ENCODE assay signal across 24 mouse cellular contexts in genomic region chr10:111119756-111120155, GRCm38 (mm10). TPM values are rescaled to one million over a fixed set of nuclear protein-coding genes. Genes with fewer than 3 reads are reported as not detected.
DNase-seq lines count a peak whose midpoint lies in the region; ATAC-seq lines count a peak whose summit lies in the region.
"Had no signal": no experiment of that assay in that cellular context is flagged by ENCODE, and none has a peak within 500 bp of the region (broad histone marks: within the 10 kb centered on the region; RNA-seq: fewer than 3 reads in every experiment).

No protein-coding gene starts in this region.

- DNase-seq in kidney, adult 18-20 months, result peak; percentile 61
- DNase-seq in lung, postnatal 4 days, result no peak
- peak; percentile 58 for DNase-seq in kidney, postnatal 14 days
- DNase-seq in heart, embryonic 10.5 days (ENCODE audit: low spot score), result no peak
- no peak for DNase-seq in right cerebral cortex, adult 18-20 months
- DNase-seq: adrenal gland, postnatal 36 days; cerebellum, adult 9-10 months; gastrocnemius, postnatal 25 days; heart, adult 2 months; heart, postnatal 4 days; left cerebral cortex, postnatal 4 days; thymus, postnatal 36 days had no signal

- no peak overlapping the region for H3K9ac ChIP-seq in kidney, embryonic 15.5 days
- no peak overlapping the region for H3K9ac ChIP-seq in lung, embryonic 15.5 days
- H3K9ac ChIP-seq: forebrain, embryonic 12.5 days; heart, embryonic 15.5 days; hindbrain, embryonic 15.5 days; intestine, embryonic 15.5 days; liver, embryonic 15.5 days; midbrain, embryonic 13.5 days; neural tube, embryonic 12.5 days had no signal

- H3K27ac ChIP-seq in kidney, embryonic 15.5 days, result no peak overlapping the region
- 0 out of 2 replicates have a peak overlapping the region, but pooled peaks have one; percentile 24 for H3K27ac ChIP-seq in lung, embryonic 15.5 days
- H3K27ac ChIP-seq in heart, embryonic 10.5 days, result no peak overlapping the region
- H3K27ac ChIP-seq: embryonic facial prominence, embryonic 10.5 days; forebrain, embryonic 12.5 days; heart, adult 2 months; heart, embryonic 15.5 days; hindbrain, embryonic 15.5 days; intestine, embryonic 15.5 days; left cerebral cortex, adult 2 months; liver, embryonic 15.5 days; midbrain, embryonic 13.5 days; neural tube, embryonic 12.5 days had no signal

- H3K36me3 ChIP-seq in kidney, embryonic 15.5 days, result no peaks in the 10 kb centered on the region
- H3K36me3 ChIP-seq in lung, embryonic 15.5 days, result no peaks in the 10 kb centered on the region
- no peaks in the 10 kb centered on the region for H3K36me3 ChIP-seq in heart, embryonic 10.5 days
- H3K36me3 ChIP-seq: embryonic facial prominence, embryonic 10.5 days; forebrain, embryonic 12.5 days; G1E; heart, embryonic 15.5 days; hindbrain, embryonic 15.5 days; intestine, embryonic 15.5 days; liver, embryonic 15.5 days; midbrain, embryonic 13.5 days; neural tube, embryonic 12.5 days had no signal

- H3K27me3 ChIP-seq in kidney, embryonic 15.5 days, result no peaks in the 10 kb centered on the region
- H3K27me3 ChIP-seq in lung, embryonic 15.5 days, result no peaks in the 10 kb centered on the region
- no peaks in the 10 kb centered on the region for H3K27me3 ChIP-seq in heart, embryonic 10.5 days (ENCODE audit: insufficient read depth, poor library complexity, severe bottlenecking)
- H3K27me3 ChIP-seq: forebrain, embryonic 12.5 days; heart, embryonic 15.5 days; hindbrain, embryonic 15.5 days; intestine, embryonic 15.5 days; liver, embryonic 15.5 days; midbrain, embryonic 13.5 days; neural tube, embryonic 12.5 days had no signal

- no peak overlapping the region for H3K4me3 ChIP-seq in kidney, embryonic 15.5 days (replicated peaks)
- no peak overlapping the region for H3K4me3 ChIP-seq in lung, embryonic 15.5 days
- H3K4me3 ChIP-seq in heart, embryonic 10.5 days, result no peak overlapping the region
- H3K4me3 ChIP-seq: embryonic facial prominence, embryonic 10.5 days; forebrain, embryonic 12.5 days; heart, adult 2 months; heart, embryonic 15.5 days; hindbrain, embryonic 15.5 days; intestine, embryonic 15.5 days; left cerebral cortex, adult 2 months; liver, embryonic 15.5 days; midbrain, embryonic 13.5 days; neural tube, embryonic 12.5 days had no signal

- no peak for ATAC-seq in kidney, embryonic 15.5 days (replicated peaks; ENCODE audit: low FRiP score)
- ATAC-seq in lung, embryonic 15.5 days (ENCODE audit: borderline replicate concordance, extremely low read depth, low FRiP score, low TSS enrichment), result no peak
- ATAC-seq: intestine, embryonic 15.5 days; midbrain, embryonic 13.5 days had no signal

- H3K4me2 ChIP-seq in kidney, embryonic 15.5 days, result no peak overlapping the region
- no peak overlapping the region for H3K4me2 ChIP-seq in lung, embryonic 15.5 days
- H3K4me2 ChIP-seq: forebrain, embryonic 12.5 days; heart, embryonic 15.5 days; hindbrain, embryonic 15.5 days; intestine, embryonic 15.5 days; midbrain, embryonic 13.5 days; neural tube, embryonic 12.5 days had no signal

- no peaks in the 10 kb centered on the region for H3K9me3 ChIP-seq in kidney, embryonic 15.5 days (replicated peaks)
- H3K9me3 ChIP-seq in lung, embryonic 15.5 days, result no peaks in the 10 kb centered on the region
- no peaks in the 10 kb centered on the region for H3K9me3 ChIP-seq in heart, embryonic 10.5 days
- H3K9me3 ChIP-seq: embryonic facial prominence, embryonic 10.5 days; forebrain, embryonic 12.5 days; G1E; heart, embryonic 15.5 days; hindbrain, embryonic 15.5 days; intestine, embryonic 15.5 days; liver, embryonic 15.5 days; midbrain, embryonic 13.5 days; neural tube, embryonic 12.5 days had no signal

- H3K4me1 ChIP-seq in kidney, embryonic 15.5 days, result no peaks in the 10 kb centered on the region
- H3K4me1 ChIP-seq in lung, embryonic 15.5 days, result no peaks in the 10 kb centered on the region
- H3K4me1 ChIP-seq in heart, embryonic 10.5 days, result peaks cover 4% of the 10 kb centered on the region; the same call in 1 of the 2 replicates
- H3K4me1 ChIP-seq: heart, embryonic 15.5 days; hindbrain, embryonic 15.5 days; intestine, embryonic 15.5 days had no signal

RNA-seq across cellular contexts. Expression of gene Osbpl8, which starts 44.8 kb away (rescaled TPM):
- 9.0 and 9.6 TPM in 2 replicates for polyA plus RNA-seq in kidney, embryonic 15.5 days (2015; fragmentation: Nextera tagmentation; extraction: Ambion mirVana)
- polyA plus RNA-seq in lung, embryonic 15.5 days (2015; fragmentation: Nextera tagmentation; extraction: Ambion mirVana), result 9.5 and 10.5 TPM in 2 replicates
- 11.5 and 18.2 TPM in 2 replicates for polyA plus RNA-seq in heart, embryonic 10.5 days (2016; fragmentation: Nextera tagmentation; extraction: Ambion mirVana)

Comparison
In these comparisons a context has a peak if more than half of its experiments do, and no peak if none do; other contexts are left out.
1. DNase-seq: peak in kidney, adult 18-20 months (single experiment) and kidney, postnatal 14 days (single experiment); none in lung, postnatal 4 days (0 of 2), heart, embryonic 10.5 days (single experiment) and right cerebral cortex, adult 18-20 months (single experiment).